Mouse (Mus musculus): ENCODE measurements at regions not wholly inside any gene's neighbourhood (a gene's known extent, or its start where the extent isn't known, plus 50 kb on each side); places are given as distances from the start of the nearest gene placed in this dataset.

DNA sequence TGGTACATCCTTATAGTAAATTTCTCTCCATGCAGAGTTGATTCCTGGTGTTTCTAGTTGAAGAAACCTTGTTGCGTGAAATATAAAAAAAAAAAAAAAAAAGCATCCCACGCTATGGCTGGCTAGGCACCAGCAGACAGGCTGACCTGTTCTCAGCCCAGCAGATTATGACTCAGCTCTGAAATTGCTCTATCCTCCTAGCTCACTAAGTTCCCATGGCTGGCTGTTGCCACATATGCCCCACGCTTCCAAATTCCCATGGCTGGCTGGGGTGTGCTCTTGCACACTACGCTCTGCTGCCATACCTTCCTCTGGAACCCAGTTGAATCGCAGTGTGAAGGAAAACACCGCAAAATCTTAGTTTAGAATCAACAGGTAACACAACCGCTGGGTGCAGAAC is 270.1 kb downstream of the Mid1ip1 start:
- no peak for DNase-seq (ENCODE audit: low spot score in 2 of 2)
- intact Hi-C loops (cut with DNase I) = loop anchor here (10.0 kb wide), 1 partner anchor 270 kb away; the partner anchor contains the start of gene Mid1ip1

DNA sequence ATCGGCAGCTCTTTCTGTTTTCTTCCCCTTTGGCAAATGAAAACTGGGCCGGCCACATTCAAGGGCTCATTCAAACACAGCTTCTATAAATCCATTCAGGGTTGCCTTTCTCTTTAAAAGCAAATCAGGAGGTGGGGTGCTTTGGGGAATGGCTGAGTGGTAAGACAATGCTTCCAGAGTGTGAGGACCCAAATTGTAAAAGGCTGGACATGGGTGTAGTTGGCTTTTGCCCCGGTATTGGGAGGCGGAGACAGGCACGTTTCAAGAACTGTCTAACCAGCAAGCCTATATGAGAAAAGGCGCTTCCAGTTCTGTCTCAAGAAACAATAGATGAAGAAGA is 277.0 kb downstream of the Mid1ip1 start:
- intact Hi-C loops (cut with DNase I) = no loop called here
- peak in 1 of 2 experiments; percentile 2 for DNase-seq (ENCODE audit: low spot score in 2 of 2)

DNA sequence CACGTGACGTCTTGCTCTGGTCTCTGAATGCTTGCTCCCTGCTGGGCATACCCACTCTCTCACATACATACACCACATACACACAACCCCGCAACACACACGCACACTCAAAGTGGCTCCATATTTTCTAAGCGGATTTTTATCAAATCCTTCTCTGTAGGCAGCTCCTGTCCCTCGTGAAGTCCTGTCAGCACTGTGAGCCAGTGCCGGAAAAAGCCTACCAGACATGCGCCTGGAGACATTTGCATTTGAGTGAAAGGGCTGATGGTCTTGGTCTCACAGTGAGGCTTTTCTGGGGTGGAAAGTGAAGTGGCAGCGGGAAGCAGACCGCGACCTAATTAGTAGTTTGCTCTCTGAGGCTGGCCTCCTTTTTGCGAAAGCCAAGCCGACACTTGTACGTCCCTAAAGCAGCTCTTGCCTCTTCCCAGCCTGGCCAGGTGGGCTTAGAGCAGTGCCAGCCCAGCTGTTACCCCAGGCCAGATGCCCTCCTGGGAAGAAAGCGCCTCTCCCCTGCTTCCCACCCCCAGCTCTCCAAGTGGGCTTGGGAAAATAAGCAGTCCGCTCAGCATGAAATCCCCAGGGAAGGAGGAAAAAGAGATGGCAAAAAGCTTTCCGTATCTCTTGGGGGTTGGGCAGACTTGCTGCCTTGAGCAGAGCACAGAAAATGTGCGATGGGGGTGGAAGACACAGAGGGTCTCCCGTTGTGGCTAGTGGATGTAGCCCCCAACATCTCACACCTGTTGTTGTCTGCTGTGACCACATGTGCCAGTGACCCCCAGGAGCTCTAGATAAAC is 277.6 kb downstream of the Mid1ip1 start:
- peak; percentile 37 to 48 for DNase-seq (ENCODE audit: low spot score in 2 of 2)
- intact Hi-C loops (cut with DNase I) = no loop called here

DNA sequence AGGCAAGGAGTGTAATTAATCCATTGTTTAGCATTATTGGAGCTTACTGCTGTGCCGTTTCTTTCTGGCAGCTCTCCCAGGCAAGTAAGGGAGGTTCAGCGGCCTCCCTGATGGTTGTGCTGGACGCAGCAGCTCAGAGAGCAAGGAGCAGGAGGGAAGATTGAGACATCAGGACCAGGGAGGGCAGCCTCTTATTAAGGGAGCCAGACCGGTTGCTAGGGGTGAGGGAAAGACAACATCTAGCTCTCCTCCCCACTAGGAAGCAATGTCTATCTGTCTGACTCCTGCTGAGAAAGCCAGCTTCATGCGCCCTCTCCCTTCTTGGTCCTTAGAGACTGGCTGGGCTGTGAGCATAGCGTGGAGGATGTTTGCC is 278.2 kb downstream of the Mid1ip1 start:
- DNase-seq (ENCODE audit: low spot score in 2 of 2) = peak in 1 of 2 experiments; percentile 15
- intact Hi-C loops (cut with DNase I) = no loop called here

DNA sequence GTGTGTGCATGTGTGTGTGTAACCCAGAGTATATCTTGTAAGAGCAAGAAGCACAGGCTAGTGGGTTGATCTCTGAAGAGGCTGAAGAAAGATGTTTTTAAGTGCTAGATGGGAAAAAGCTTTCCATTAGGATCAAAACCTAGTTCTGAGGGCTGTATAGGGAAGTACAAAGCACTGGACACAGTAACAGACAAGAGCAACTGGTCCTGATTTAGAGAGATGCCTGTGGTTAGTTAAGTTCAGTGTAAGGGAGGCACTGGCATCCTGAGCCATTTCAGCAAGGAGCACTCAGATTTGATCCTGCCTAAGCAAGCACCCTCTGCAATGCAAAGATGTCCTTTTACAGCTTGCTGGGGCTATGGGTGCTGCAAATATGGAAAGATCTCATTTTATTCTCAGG is 280.1 kb downstream of the Mid1ip1 start:
- intact Hi-C loops (cut with DNase I) = no loop called here
- DNase-seq (ENCODE audit: low spot score in 2 of 2) = no peak

DNA sequence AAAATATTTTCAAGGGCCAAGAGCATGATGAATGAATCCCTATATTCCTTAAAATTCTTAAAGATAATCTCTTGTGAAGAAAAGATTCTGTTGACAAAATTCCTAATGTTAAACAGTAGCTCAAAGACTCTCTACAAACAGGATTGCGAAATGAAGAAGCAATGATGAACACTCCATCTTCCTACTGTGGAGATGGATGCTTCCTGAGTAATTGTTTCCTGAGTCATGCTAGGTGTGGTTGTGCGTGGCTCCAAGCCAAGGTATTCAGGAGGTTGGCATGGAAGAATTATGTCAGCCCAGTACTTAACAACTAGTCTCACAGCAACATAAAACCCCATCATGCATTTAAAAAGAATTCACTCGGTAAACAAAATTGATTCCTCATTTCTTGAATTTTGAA is 286.4 kb downstream of the Mid1ip1 start:
- no peak for DNase-seq (ENCODE audit: low spot score in 2 of 2)
- intact Hi-C loops (cut with DNase I) = no loop called here

DNA sequence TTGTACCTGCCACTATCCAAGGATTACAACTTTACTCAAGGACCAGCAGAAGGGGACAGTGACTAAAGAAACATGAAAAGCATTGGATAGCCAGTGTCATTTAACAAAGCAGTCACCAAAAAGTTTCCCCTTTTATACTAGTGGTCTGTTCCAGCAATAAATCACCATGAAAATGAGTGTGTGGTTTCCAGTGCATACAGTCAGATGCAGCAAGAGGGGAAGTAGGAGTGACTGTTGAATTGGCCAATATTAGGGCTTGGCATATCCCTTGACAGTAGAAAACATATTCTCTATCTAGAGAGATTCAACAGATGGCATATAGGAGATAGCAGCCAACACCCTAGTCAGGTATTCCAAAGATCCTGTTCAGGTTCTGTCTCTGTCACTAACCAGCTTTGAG is 259.8 kb upstream of the H2al1a start:
- intact Hi-C loops (cut with DNase I) = no loop called here
- DNase-seq (ENCODE audit: low spot score in 2 of 2) = no peak

DNA sequence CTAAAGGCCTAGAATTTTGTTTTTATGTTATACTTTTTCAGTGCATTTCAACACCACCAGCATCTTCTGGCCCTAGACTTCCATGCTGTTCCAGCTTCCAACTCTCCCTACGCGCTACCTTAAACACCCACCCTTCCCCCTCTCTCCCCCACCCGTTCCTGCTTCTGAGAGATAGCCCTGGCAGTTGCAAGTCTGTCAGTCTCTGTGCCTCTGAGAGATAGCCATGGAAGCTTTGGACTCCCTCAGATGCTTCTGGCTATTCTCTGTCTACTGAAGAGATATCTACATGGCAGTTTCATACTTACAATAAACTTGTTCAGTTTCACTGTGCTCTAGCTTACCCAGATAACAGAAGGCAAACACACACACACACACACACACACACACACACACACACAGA is 252.3 kb upstream of the H2al1a start:
- intact Hi-C loops (cut with DNase I) = no loop called here
- DNase-seq (ENCODE audit: low spot score in 2 of 2) = no peak

DNA sequence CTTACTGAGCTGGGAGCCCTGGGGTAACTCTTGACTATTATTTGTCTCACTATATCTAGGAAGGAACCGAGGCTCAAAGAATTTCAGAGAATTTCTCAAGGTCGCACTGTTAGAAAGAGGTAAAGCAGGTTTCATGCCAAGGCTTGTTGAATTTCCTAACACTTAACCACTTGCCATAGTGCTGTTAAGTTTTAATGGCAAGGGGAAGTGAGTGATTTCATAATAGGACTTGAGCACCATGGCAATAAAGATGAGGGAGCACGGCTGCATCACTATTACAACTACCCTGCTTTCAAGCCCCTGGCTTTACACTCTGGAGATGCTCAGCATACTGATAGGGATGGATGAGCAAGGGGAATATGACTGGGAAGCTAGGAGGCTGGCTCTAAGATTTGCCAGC is 216.9 kb upstream of the H2al1a start:
- no peak for DNase-seq (ENCODE audit: low spot score in 2 of 2)
- intact Hi-C loops (cut with DNase I) = no loop called here

DNA sequence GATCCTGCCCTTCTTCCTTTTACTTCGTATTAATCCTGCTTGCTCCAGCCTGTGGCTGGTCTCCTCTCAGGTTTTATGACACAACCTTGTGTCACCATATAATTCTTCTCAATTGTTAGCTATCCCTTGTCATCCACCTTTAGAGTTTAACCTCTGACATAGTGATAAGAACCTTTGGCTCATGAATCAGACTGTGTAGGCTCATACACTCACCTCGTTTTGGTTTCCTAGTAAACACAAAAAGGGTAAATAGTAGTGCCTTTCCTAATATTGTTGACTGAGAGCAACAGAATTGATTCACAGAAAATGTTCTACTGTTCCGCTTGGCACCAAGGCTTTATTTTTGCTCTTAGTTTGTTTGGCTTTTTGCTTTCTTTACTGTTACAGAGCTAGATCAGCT is 216.2 kb upstream of the H2al1a start:
- no peak for DNase-seq (ENCODE audit: low spot score in 2 of 2)
- intact Hi-C loops (cut with DNase I) = no loop called here

DNA sequence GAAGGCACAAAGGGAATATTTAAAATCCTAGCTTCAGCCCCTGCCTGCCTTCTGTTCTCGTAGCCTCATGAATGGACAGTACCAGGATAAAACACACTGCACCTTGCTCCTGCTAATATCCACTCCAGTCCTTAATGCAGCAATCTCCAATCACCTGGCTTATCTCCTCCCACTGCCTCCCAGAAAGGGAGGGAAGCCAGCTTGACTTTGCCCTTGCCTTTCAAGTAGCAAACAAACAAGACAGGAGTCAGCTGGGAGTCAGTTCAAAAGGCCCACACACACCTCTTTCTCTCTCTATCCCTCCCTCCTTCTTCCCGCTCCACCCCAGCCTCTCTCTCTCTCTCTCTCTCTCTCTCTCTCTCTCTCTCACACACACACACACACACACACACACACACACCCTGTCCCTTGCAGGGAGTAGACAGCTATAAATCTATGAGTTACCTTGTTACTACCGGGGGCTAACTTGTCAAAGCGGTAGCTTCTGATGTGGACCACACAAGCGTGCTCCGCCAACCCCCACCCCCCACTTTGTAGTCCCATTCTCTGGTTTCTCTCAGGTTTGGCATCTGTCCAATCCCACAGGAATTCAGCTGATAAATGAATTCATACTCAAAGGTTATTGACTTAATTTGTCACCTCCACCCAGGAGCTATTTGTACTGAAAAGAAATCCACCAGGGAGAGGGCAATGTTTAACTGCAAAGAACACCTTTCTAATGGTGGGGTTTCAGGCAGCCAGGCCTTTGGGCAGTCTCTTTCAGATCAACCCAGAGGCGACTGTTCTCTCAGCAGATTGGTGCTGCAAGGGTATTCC is 212.6 kb upstream of the H2al1a start:
- intact Hi-C loops (cut with DNase I) = loop anchor here (5.0 kb wide), 1 partner anchor 369 kb away; the partner anchor contains the start of gene Mid1ip1
- DNase-seq (ENCODE audit: low spot score in 2 of 2) = no peak

DNA sequence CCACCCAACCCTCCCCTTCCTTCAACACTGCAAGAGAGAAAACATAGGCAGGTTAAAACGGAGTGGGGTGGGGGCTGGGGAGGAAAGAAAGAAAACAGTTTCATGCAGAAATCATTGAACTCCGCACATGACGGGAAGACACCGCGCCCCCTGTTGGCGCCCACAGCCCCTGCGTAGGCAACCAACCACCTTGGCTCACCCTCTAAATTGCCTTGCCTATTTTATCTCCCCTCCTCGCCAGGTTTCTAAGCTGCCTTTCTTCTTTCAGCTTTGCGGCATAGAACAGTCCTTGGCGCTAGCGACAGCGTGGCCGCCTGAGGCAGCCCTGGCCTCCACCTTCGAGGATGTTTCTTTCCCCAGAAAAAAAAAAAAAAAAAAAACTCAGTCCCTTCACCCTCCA is 211.1 kb upstream of the H2al1a start:
- DNase-seq (ENCODE audit: low spot score in 2 of 2) = peak; percentile 36 to 54
- intact Hi-C loops (cut with DNase I) = loop anchor here (5.0 kb wide), 1 partner anchor 371 kb away; the partner anchor contains the start of gene Mid1ip1

DNA sequence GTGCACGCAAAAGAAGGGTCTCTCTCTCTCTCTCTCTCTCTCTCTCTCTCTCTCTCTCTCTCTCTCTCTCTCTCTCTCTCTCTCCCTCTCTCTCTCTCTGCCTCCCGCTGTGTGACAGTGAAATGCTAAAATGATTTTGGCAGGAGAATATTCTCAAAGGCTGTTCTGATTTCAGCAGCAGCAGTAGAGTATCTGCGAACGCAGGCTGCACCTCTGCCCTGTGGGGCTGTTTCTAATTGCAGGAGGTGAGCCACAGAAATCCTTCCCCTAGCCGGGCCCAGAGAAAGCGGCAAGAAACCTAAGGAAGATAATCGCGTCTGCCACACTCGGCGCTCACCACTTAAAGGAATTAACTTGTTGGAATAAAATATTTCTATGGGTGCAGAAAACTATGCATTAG is 210.6 kb upstream of the H2al1a start:
- no peak for DNase-seq (ENCODE audit: low spot score in 2 of 2)
- intact Hi-C loops (cut with DNase I) = loop anchor here (5.0 kb wide), 1 partner anchor 371 kb away; the partner anchor contains the start of gene Mid1ip1

DNA sequence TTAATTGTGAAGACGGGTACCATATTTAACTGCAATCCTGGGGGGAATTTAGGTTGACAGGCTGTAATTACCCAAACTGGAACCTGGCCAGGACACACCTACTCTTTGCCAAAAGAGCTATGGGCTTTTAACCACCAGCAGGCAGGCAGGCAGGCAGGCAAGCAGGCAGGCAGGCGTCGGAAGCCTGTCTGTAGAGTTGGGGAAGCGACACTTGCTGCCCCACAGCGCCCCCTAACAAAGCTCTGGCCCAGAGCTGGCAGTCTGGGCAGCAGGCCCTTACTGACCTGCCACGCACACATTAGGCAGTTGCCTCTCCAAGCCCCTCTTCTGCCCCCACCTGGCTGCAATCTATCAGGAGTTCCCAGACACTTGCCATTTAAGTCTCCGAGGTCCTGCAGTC is 208.6 kb upstream of the H2al1a start:
- DNase-seq (ENCODE audit: low spot score in 2 of 2) = peak; percentile 17 to 24
- intact Hi-C loops (cut with DNase I) = no loop called here

DNA sequence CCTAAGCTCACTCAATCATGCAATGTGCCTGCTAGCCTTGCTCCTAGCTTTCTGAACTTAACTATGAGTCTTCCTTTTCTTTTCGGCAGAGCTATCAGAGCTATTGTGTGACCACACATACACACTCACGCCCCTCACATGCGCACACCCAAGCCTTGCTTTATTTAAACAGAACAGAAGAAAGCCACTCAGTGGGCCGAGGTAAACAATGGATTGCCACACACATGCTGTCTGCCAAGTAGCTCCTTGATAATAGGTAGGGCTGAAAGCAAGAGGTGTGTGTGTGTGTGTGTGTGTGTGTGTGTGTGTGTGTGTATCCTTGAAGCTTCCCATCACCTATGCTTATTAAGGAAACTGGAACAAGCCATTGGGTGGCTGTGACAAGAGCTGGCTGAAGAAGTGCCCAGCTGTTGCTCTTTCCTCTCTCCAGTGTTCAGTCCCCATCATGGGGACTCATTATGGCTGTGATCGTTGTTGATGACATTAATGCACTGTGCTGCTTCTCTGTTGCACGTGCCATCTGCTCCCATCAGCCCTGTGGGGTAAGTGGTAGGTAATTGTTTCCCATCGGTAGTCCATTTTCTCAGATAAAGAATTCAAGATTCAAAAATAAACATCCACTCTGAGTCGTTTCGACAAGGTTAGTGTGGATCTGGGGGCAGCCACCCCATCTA is 201.3 kb upstream of the H2al1a start:
- DNase-seq (ENCODE audit: low spot score in 2 of 2) = no peak
- intact Hi-C loops (cut with DNase I) = no loop called here

DNA sequence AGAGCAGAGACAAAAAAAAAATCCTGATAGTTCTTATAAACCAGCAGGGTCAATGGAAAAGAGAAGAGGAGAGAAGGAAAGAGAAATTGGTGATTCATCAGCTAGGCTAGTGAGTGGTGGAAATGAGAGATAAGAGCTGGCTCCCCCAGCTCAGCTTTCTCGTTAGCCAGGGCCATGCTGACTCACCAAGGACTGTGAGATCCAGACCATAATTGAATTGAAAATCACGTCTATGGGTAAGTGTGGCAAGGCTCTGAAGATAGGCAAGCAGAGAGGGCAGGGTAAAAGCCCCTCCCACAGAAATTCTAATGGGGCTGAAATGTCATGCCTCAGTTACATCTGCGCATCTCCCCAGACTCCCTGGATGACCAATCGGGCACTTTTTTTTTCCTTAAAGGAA is 200.7 kb upstream of the H2al1a start:
- no peak for DNase-seq (ENCODE audit: low spot score in 2 of 2)
- intact Hi-C loops (cut with DNase I) = no loop called here

DNA sequence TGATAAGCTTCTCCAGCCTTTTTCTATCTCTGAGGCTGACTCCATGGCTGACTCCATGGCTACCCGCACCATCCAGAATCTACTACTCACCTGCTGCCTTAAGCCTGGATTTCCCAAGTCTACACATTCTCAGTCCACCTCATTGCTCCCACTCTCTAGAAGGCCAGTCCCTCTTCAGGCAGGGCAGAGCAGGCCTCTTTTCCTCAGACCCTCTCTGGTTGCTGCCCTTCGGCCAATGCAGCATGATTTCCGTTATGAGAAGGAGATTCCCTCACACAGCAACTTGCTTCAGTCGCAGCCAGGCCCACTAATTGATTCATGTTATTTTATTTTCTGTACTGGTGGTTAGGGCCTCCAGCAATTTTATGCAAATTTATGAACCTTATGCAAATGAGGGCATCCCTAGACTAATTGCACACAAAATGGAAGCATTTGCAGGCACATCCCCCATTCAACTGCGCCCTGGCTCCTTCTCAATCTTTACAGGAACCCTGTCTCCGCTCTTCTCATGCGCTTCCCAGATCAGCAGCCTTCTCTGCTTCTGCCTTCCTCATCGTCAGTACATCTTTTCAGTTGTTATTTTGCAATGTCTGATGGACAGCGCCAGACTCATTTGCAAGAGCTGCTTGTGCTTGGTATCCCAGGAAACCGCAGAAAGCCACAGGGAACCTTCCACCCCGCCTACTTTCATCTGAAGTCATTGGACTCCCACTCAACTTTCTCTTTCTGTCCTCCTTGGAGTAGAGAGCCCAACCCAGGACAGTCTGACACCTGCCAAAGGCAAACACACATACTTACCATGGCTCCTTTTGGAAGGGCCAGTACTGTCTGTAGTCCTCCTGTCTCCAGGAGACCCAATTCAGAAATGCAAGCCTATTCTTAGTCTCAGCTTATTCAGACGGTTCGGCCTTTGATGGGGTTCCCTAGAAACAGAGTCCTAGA is 199.6 kb upstream of the H2al1a start:
- intact Hi-C loops (cut with DNase I) = no loop called here
- peak; percentile 29 to 35 for DNase-seq (ENCODE audit: low spot score in 2 of 2)

DNA sequence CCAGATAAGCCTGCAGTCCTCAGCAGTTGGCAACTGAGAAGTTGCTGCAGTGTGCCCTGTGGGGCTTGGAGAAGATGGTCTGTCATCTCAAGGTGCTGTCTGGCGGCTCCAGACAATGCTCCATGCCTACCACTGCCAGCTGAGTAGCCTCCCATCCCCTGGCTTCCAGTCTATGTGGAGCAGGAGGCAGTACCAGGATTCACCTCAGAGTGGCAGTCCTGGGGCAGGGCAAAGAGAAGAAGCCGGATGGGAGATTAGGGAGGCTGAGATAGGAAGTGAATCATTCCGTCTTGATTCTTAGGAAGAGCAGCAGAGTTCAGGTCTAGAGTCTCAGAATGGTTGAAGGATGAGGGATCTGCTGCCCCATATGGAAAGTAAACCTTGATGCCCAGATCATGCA is 198.1 kb upstream of the H2al1a start:
- intact Hi-C loops (cut with DNase I) = no loop called here
- peak; percentile 23 to 30 for DNase-seq (ENCODE audit: low spot score in 2 of 2)

DNA sequence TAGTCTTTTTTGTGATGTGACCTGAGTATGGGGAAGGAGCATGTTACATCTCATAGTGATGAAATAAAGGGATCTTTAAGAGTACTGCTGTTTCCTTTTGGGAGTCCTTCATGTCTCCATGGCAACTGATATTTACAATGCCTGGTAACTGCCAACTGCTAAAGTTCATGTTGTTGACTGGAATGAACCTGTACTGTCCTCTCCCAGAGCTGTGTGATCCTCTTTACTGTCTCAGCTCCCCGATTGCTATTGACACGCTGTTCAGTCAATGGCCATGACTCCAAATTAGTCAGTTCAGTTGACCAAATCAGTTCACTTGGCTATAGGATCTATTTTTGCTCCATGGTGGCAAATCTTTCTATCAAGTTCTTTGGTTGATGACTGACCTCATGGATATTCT is 167.8 kb upstream of the H2al1a start:
- intact Hi-C loops (cut with DNase I) = no loop called here
- DNase-seq (ENCODE audit: low spot score in 2 of 2) = peak in 1 of 2 experiments; percentile 5

All from left cerebral cortex, postnatal 14 days (tissue).